ENCODE assay signal across 22 mouse cellular contexts in the genomic region with DNA sequence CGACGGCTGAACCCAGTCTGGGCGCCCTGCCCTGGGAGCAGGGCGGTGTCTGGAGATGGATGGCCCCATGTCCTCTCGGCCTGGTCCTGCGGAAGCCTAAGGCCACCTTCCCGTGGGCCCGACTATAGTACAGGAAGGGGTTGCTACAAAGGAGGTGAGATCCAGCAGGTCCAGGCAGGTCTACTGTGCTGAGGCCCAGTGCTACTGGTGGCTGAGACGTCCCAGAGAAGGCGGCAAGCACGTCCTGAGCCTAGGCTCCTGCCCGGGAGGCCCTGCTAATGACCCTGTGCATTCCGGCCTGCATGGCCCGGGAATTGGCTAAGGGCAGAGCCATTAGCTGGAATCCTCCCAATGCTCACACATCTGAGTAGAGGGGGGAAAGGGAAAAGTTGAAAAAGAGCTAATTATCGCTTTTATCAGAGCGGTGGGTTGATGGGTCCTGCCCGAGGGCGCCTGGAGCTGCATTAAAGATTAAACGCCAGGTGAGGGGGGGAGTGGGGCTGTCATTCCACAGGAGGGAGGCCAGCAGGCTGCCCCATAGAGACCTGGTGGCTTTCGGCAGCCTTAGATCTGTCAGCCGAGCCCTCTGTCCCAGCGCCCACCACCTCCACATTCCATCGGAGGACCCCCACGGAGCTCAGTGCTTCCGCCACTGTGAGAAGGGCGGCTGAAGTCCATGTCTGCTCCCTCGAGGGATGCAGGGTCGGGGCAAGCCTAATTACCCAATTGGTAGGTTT. TPM values are rescaled to one million over a fixed set of nuclear protein-coding genes. Genes with fewer than 3 reads are reported as not detected.
A peak's percentile ranks its signal among the peaks of the same experiment; 100 is the strongest.
DNase-seq lines count a peak whose midpoint lies in the region; ATAC-seq and TF ChIP-seq lines count a peak whose summit lies in the region.
"Had no signal": no experiment of that assay in that cellular context is flagged by ENCODE, and none has a peak within 500 bp of the region (broad histone marks: within the 10 kb centered on the region; RNA-seq: fewer than 3 reads in every experiment).

No protein-coding gene starts in this region.

- ATAC-seq in lung, embryonic 16.5 days (ENCODE audit: low read depth): peak; percentile 57; the same call in 1 of the 2 replicates
- ATAC-seq in stomach, postnatal 0 days (ENCODE audit: low FRiP score, low TSS enrichment): 0 out of 2 replicates have a peak, but pooled peaks have one; percentile 26
- ATAC-seq in hindbrain, postnatal 0 days: no peak
- ATAC-seq: forebrain, embryonic 15.5 days; lung, postnatal 0 days; midbrain, embryonic 15.5 days had no signal

- no peak overlapping the region for H3K27ac ChIP-seq in lung, embryonic 16.5 days (ENCODE audit: low read length)
- H3K27ac ChIP-seq in stomach, postnatal 0 days (replicated peaks): no peak overlapping the region
- no peak overlapping the region for H3K27ac ChIP-seq in hindbrain, postnatal 0 days
- H3K27ac ChIP-seq: forebrain, embryonic 15.5 days; hindbrain, embryonic 13.5 days; liver, embryonic 14.5 days; midbrain, embryonic 15.5 days had no signal

- DNase-seq in lung, postnatal 14 days: no peak
- DNase-seq in kidney, adult 18-20 months: peak; percentile 44
- DNase-seq in kidney, postnatal 10 days: peak; percentile 56
- DNase-seq in stomach, postnatal 0 days (ENCODE audit: low spot score): no peak
- DNase-seq in right cerebral cortex, postnatal 25 days: no peak
- DNase-seq in hindbrain, postnatal 0 days (ENCODE audit: low spot score): no peak
- no peak for DNase-seq in spleen, adult 18-20 months
- DNase-seq: adrenal gland, adult 8-10 months; B cell, adult 2 months; cerebellum, postnatal 10 days; heart, postnatal 10 days; thymus, postnatal 14 days had no signal

- H3K4me3 ChIP-seq in lung, embryonic 16.5 days (ENCODE audit: low read length): no peak overlapping the region
- no peak overlapping the region for H3K4me3 ChIP-seq in stomach, postnatal 0 days (ENCODE audit: low read depth, low read length)
- H3K4me3 ChIP-seq in hindbrain, postnatal 0 days (ENCODE audit: low read length): no peak overlapping the region
- H3K4me3 ChIP-seq: forebrain, embryonic 15.5 days; hindbrain, embryonic 13.5 days; megakaryocyte, embryonic 14.5 days; midbrain, embryonic 15.5 days; myocyte had no signal

- no peaks in the 10 kb centered on the region for H3K36me3 ChIP-seq in lung, embryonic 16.5 days (ENCODE audit: control insufficient read depth, insufficient read depth, low read length)
- H3K36me3 ChIP-seq in stomach, postnatal 0 days (ENCODE audit: control insufficient read depth, insufficient read depth, low read length): no peaks in the 10 kb centered on the region
- H3K36me3 ChIP-seq in hindbrain, postnatal 0 days (ENCODE audit: insufficient read depth, low read length): no peaks in the 10 kb centered on the region
- H3K36me3 ChIP-seq: forebrain, embryonic 15.5 days; hindbrain, embryonic 13.5 days; midbrain, embryonic 15.5 days had no signal

- 44% methylated on average over 28 of the region's 28 CpGs for WGBS in lung, embryonic 16.5 days
- 42% methylated on average over 28 of the region's 28 CpGs for WGBS in stomach, postnatal 0 days
- 67% methylated on average over 28 of the region's 28 CpGs for WGBS in hindbrain, postnatal 0 days

- TF ChIP-seq CTCF in stomach, postnatal 0 days (IDR thresholded peaks at IDR 0.05; ENCODE audit: low read depth): no peak
- no peak for TF ChIP-seq CTCF in hindbrain, postnatal 0 days (IDR thresholded peaks at IDR 0.05; ENCODE audit: low read depth)

- no peaks in the 10 kb centered on the region for H3K27me3 ChIP-seq in lung, embryonic 16.5 days (ENCODE audit: control insufficient read depth, insufficient read depth, low read depth, low read length)
- H3K27me3 ChIP-seq in stomach, postnatal 0 days (ENCODE audit: control insufficient read depth, insufficient read depth, low read length): no peaks in the 10 kb centered on the region
- no peaks in the 10 kb centered on the region for H3K27me3 ChIP-seq in hindbrain, postnatal 0 days (ENCODE audit: insufficient read depth, low read length)
- H3K27me3 ChIP-seq: forebrain, embryonic 15.5 days; hindbrain, embryonic 13.5 days; midbrain, embryonic 15.5 days had no signal

- H3K9me3 ChIP-seq in lung, embryonic 16.5 days (ENCODE audit: control insufficient read depth, low read length): no peaks in the 10 kb centered on the region
- no peaks in the 10 kb centered on the region for H3K9me3 ChIP-seq in stomach, postnatal 0 days (ENCODE audit: control insufficient read depth, low read length)
- H3K9me3 ChIP-seq in hindbrain, postnatal 0 days (ENCODE audit: low read length): no peaks in the 10 kb centered on the region
- H3K9me3 ChIP-seq: forebrain, embryonic 15.5 days; hindbrain, embryonic 13.5 days; midbrain, embryonic 15.5 days had no signal

- no peak overlapping the region for H3K4me2 ChIP-seq in lung, embryonic 16.5 days (ENCODE audit: low read depth, low read length)
- H3K4me2 ChIP-seq in stomach, postnatal 0 days (replicated peaks; ENCODE audit: low read depth): no peak overlapping the region
- no peak overlapping the region for H3K4me2 ChIP-seq in hindbrain, postnatal 0 days (ENCODE audit: low read depth, low read length)
- H3K4me2 ChIP-seq: forebrain, embryonic 15.5 days; heart, embryonic 11.5 days; hindbrain, embryonic 13.5 days; midbrain, embryonic 15.5 days had no signal

- TF ChIP-seq EP300 in stomach, postnatal 0 days (optimal IDR thresholded peaks at IDR 0.05): no peak

- H3K4me1 ChIP-seq in lung, embryonic 16.5 days (replicated peaks; ENCODE audit: control insufficient read depth, insufficient read depth, low read length): no peaks in the 10 kb centered on the region
- no peaks in the 10 kb centered on the region for H3K4me1 ChIP-seq in stomach, postnatal 0 days (replicated peaks; ENCODE audit: control insufficient read depth, insufficient read depth)
- no peaks in the 10 kb centered on the region for H3K4me1 ChIP-seq in hindbrain, postnatal 0 days (ENCODE audit: insufficient read depth, low read length)
- H3K4me1 ChIP-seq: forebrain, embryonic 15.5 days; hindbrain, embryonic 13.5 days; midbrain, embryonic 15.5 days had no signal

- no peak overlapping the region for H3K9ac ChIP-seq in lung, embryonic 16.5 days (ENCODE audit: low read length)
- H3K9ac ChIP-seq in stomach, postnatal 0 days (ENCODE audit: low read length): no peak overlapping the region
- no peak overlapping the region for H3K9ac ChIP-seq in hindbrain, postnatal 0 days (replicated peaks; ENCODE audit: low read length)
- H3K9ac ChIP-seq: forebrain, embryonic 15.5 days; hindbrain, embryonic 13.5 days; liver, embryonic 14.5 days; midbrain, embryonic 15.5 days had no signal

RNA-seq across cellular contexts. Expression of a gene that starts 14.3 kb away (rescaled TPM):
- 75.8 and 79.2 TPM in 2 replicates for polyA plus RNA-seq in lung, embryonic 16.5 days (2015; fragmentation: Nextera tagmentation; extraction: Ambion mirVana)
- 58.7 and 60.4 TPM in 2 replicates for polyA plus RNA-seq in stomach, postnatal 0 days (2015; fragmentation: Nextera tagmentation; extraction: Ambion mirVana)
- 101 and 102 TPM in 2 replicates for total RNA-seq in hindbrain, postnatal 0 days (2014; rRNA removed)
- 93.3 and 99.4 TPM in 2 replicates for polyA plus RNA-seq in hindbrain, postnatal 0 days (2015; fragmentation: Nextera tagmentation; extraction: Ambion mirVana)

RNA-seq across cellular contexts. Expression of a gene that starts 37.6 kb away (rescaled TPM):
- polyA plus RNA-seq in lung, embryonic 16.5 days (2015; fragmentation: Nextera tagmentation; extraction: Ambion mirVana): 0.10 TPM in 1 of 2 replicates, not detected in the other
- not detected in 2 replicates for polyA plus RNA-seq in stomach, postnatal 0 days (2015; fragmentation: Nextera tagmentation; extraction: Ambion mirVana)
- total RNA-seq in hindbrain, postnatal 0 days (2014; rRNA removed): 2.6 and 2.7 TPM in 2 replicates
- 0.86 and 1.0 TPM in 2 replicates for polyA plus RNA-seq in hindbrain, postnatal 0 days (2015; fragmentation: Nextera tagmentation; extraction: Ambion mirVana)
- polyA plus RNA-seq: intestine, embryonic 14.5 days; myocyte had no signal

Comparison
In these comparisons a context has a peak if more than half of its experiments do, and no peak if none do; other contexts are left out.
1. DNase-seq: peak in kidney, adult 18-20 months (single experiment) and kidney, postnatal 10 days (single experiment); none in lung, postnatal 14 days (single experiment), stomach, postnatal 0 days (single experiment), right cerebral cortex, postnatal 25 days (single experiment), hindbrain, postnatal 0 days (single experiment) and spleen, adult 18-20 months (0 of 2).